Mouse (Mus musculus): ENCODE measurements at regions not wholly inside any gene's neighbourhood (a gene's known extent, or its start where the extent isn't known, plus 50 kb on each side); places are given as distances from the start of the nearest gene placed in this dataset.
A peak's percentile ranks its signal among the peaks of the same experiment; 100 is the strongest.

DNA sequence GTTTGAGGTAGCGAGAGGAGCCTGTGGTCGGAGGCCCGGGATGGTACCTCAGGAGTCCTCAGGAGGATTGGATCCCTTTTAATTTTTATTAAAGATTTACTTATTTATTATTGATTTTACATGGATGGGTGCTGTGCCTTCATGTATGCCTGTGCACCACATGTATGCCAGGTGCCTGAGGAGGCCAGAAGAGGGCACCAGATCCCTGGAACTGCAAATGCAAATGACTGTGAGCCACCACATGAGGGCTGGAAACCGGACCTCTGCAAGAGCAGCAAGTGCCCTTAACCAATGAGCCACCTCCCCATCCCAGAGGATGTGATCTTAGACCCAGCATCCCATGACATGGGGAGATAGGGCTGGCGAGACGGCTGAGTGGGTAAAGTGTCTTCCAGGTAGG is 76.3 kb upstream of the Kcng1 start:
- TF ChIP-seq CTCF (conservative IDR thresholded peaks at IDR 0.05; ENCODE audit: low read length) (peak; percentile 17; the same call in 1 of the 2 replicates), POU5F1 (IDR thresholded peaks at IDR 0.05; ENCODE audit: borderline replicate concordance, low read length) (no peak), NANOG (IDR thresholded peaks at IDR 0.05; ENCODE audit: borderline replicate concordance, low read length) (no peak)
